Mouse (Mus musculus): ENCODE measurements around the gene Bag3.

- TF ChIP-seq CTCF (conservative IDR thresholded peaks at IDR 0.05; ENCODE audit: low read length) (no peak), NANOG (IDR thresholded peaks at IDR 0.05; ENCODE audit: borderline replicate concordance, low read length) (no peak), POU5F1 (IDR thresholded peaks at IDR 0.05; ENCODE audit: borderline replicate concordance, low read length) (no peak)
Observed at GRCm38 (mm10) chr7:128534984-128535491, 11.6 kb downstream of the Bag3 start.
